Mouse (Mus musculus) frontal cortex, adult 2 months (tissue): ENCODE measurements at regions not wholly inside any gene's neighbourhood (a gene's known extent, or its start where the extent isn't known, plus 50 kb on each side); places are given as distances from the start of the nearest gene placed in this dataset.
"Not testable (repeated sequence)": the region's sequence is repeated elsewhere in the genome, so short reads cannot be mapped to it uniquely, and the experiment has no call there.

ENCODE experiments used
- DNase-seq, 2 experiments: peaks; one replicate each; pipeline ENCODE4 v3.0.0; 2022; ENCODE audit warnings: low spot score in 1 of 2; ENCODE audit errors: extremely low spot score in 1 of 2

GRCm38 (mm10) chr1:94969543-94969942 is 343.9 kb upstream of the Fam174a start:
- DNase-seq, result no peak

- peak in 1 of 2 experiments; percentile 0 for DNase-seq
Measured at GRCm38 (mm10) chr1:94970103-94970759, 343.2 kb upstream of the Fam174a start.

- no peak for DNase-seq
Measured at GRCm38 (mm10) chr1:94993338-94993737, 320.1 kb upstream of the Fam174a start.

GRCm38 (mm10) chr1:95003900-95004299 is 309.5 kb upstream of the Fam174a start:
- no peak for DNase-seq

GRCm38 (mm10) chr1:95030579-95030978 is 282.8 kb upstream of the Fam174a start:
- no peak for DNase-seq

GRCm38 (mm10) chr1:95033661-95034414 is 279.6 kb upstream of the Fam174a start:
- not testable (repeated sequence) for DNase-seq

- no peak for DNase-seq
Measured at GRCm38 (mm10) chr1:95038411-95038810, 275.0 kb upstream of the Fam174a start.

- no peak for DNase-seq
Measured at GRCm38 (mm10) chr1:95040332-95040731, 273.1 kb upstream of the Fam174a start.

- no peak for DNase-seq
Measured at GRCm38 (mm10) chr1:95043355-95043754, 270.1 kb upstream of the Fam174a start.

GRCm38 (mm10) chr1:95064330-95065193 is 248.9 kb upstream of the Fam174a start:
- no peak for DNase-seq

- DNase-seq, result no peak
Measured at GRCm38 (mm10) chr1:95065620-95066019, 247.8 kb upstream of the Fam174a start.

- DNase-seq, result no peak
Measured at GRCm38 (mm10) chr1:95066040-95066439, 247.4 kb upstream of the Fam174a start.

- DNase-seq, result peak in 1 of 2 experiments; percentile 4
Measured at GRCm38 (mm10) chr1:95075151-95075550, 238.3 kb upstream of the Fam174a start.

- peak; percentile 1 to 19 for DNase-seq
Measured at GRCm38 (mm10) chr1:95109966-95110365, 203.5 kb upstream of the Fam174a start.

GRCm38 (mm10) chr1:95113493-95113892 is 199.9 kb upstream of the Fam174a start:
- no peak for DNase-seq

GRCm38 (mm10) chr1:95147531-95147930 is 165.9 kb upstream of the Fam174a start:
- no peak for DNase-seq

GRCm38 (mm10) chr1:95174013-95174582 is 139.3 kb upstream of the Fam174a start:
- no peak for DNase-seq

GRCm38 (mm10) chr1:95218912-95219311 is 94.5 kb upstream of the Fam174a start:
- DNase-seq, result peak; percentile 28 to 86

- peak; percentile 20 to 53 for DNase-seq
Measured at GRCm38 (mm10) chr1:95223289-95223688, 90.1 kb upstream of the Fam174a start.

- DNase-seq, result no peak
Measured at GRCm38 (mm10) chr1:95241671-95242150, 71.7 kb upstream of the Fam174a start.
